Mouse (Mus musculus) small intestine, adult 2 months (tissue): Measurements from ENCODE around the gene Mtfp1. TPM values are rescaled to one million over a fixed set of nuclear protein-coding genes. Genes with fewer than 3 reads are reported as not detected.

ENCODE experiments used
- H3K27ac ChIP-seq: fragments of 200-500 bp; 2 replicates; pipeline ENCODE4 v1.5.1; 2012; ENCODE audit warnings: low read depth, low read length, control low read depth, inconsistent platforms; ENCODE audit not compliant: insufficient read depth
- H3K27me3 ChIP-seq: fragments of 200-500 bp; 2 replicates; pipeline ENCODE4 v1.6.1; 2012; ENCODE audit warnings: mild to moderate bottlenecking, moderate library complexity, low read length, inconsistent platforms; ENCODE audit not compliant: control insufficient read depth, insufficient read depth
- H3K36me3 ChIP-seq: fragments of 200-500 bp; 2 replicates; pipeline ENCODE4 v1.6.1; 2012; ENCODE audit warnings: mild to moderate bottlenecking, low read length, control low read depth, inconsistent platforms; ENCODE audit not compliant: control insufficient read depth, insufficient read depth
- H3K4me1 ChIP-seq: fragments of 200-500 bp; 2 replicates; pipeline ENCODE4 v1.6.1; 2012; ENCODE audit warnings: low read length, inconsistent platforms, mixed read lengths; ENCODE audit not compliant: control insufficient read depth, insufficient read depth, insufficient read length
- H3K4me3 ChIP-seq: fragments of 200-500 bp; 2 replicates; pipeline ENCODE4 v1.5.1; 2012; ENCODE audit warnings: low read depth, mild to moderate bottlenecking, control low read depth, inconsistent platforms, low read length, moderate library complexity
- CTCF ChIP-seq: fragments of 200-500 bp; IDR thresholded peaks from 2 replicates; pipeline ENCODE4 v1.5.1; 2012; ENCODE audit warnings: low read depth, mild to moderate bottlenecking, control low read depth, inconsistent platforms, low read length, moderate library complexity, mixed read lengths; ENCODE audit not compliant: insufficient replicate concordance, insufficient read length; ENCODE audit errors: extremely low read depth
- POLR2A ChIP-seq: fragments of 200-500 bp; IDR thresholded peaks from 2 replicates; pipeline ENCODE4 v1.6.1; 2012; ENCODE audit warnings: low read depth, mild to moderate bottlenecking, control low read depth, inconsistent platforms, low read length, moderate library complexity
- WGBS: fragments of 180-500 bp; shearing (Covaris S2); methylation state at CpG from one replicate; pipeline ENCODE4 v1.1.7; 2018; 5-methylcytosine and 5-hydroxymethylcytosine counted together
- polyA plus RNA-seq: library from polyadenylated mRNA; depleted of rRNA; stranded (reverse); fragments of >200 nt; gene quantifications from 2 replicates; pipeline ENCODE4 v1.2.3, GENCODE M21; 2012; rRNA removed

The Mtfp1 gene
- polyA plus RNA-seq, 1 experiment = 26.6 TPM

- Histone ChIP-seq H3K4me3 (no peak overlapping the region), H3K36me3 (no peaks in the 10 kb centered on the region), H3K27ac (no peak overlapping the region), H3K4me1 (no peaks in the 10 kb centered on the region), H3K27me3 (no peaks in the 10 kb centered on the region)
- no peak for TF ChIP-seq POLR2A
- no peak for TF ChIP-seq CTCF
- 81% methylated on average over 6 of the region's 6 CpGs for WGBS
These were observed 46.8 kb downstream of the Mtfp1 start for GRCm38 (mm10) chr11:4048438-4048837.

DNA sequence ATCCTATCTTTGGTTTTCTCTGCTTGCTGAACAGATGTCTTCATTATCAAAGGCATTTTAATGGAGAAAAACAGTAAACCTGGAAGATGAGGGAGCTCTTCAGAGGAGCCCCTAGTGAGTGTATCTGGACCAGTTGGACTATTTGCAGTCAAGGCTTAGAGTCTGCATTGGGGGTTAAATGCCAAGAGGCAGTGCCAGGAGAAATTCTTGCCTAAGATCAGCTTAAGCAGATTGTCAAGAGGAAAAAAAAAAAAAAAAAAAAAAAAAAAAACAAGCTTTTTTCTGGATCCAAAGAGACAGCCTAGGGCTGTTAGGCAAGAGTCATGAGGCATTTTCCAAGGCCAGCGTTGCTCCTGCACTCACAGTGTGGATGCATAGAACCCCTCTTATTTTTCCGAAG, 47.5 kb downstream of the Mtfp1 start:
- Histone ChIP-seq H3K36me3 (no peaks in the 10 kb centered on the region), H3K4me3 (no peak overlapping the region), H3K27ac (no peak overlapping the region), H3K4me1 (no peaks in the 10 kb centered on the region), H3K27me3 (no peaks in the 10 kb centered on the region)
- WGBS = 88% methylated on average over 2 of the region's 2 CpGs
- TF ChIP-seq POLR2A = no peak
- no peak for TF ChIP-seq CTCF

GRCm38 (mm10) chr11:4046526-4046925, 48.7 kb downstream of the Mtfp1 start:
- Histone ChIP-seq H3K4me1 (no peaks in the 10 kb centered on the region), H3K36me3 (no peaks in the 10 kb centered on the region), H3K4me3 (no peak overlapping the region), H3K27ac (no peak overlapping the region), H3K27me3 (no peaks in the 10 kb centered on the region)
- no peak for TF ChIP-seq CTCF
- TF ChIP-seq POLR2A = no peak
- 62% methylated on average over 5 of the region's 5 CpGs for WGBS

DNA sequence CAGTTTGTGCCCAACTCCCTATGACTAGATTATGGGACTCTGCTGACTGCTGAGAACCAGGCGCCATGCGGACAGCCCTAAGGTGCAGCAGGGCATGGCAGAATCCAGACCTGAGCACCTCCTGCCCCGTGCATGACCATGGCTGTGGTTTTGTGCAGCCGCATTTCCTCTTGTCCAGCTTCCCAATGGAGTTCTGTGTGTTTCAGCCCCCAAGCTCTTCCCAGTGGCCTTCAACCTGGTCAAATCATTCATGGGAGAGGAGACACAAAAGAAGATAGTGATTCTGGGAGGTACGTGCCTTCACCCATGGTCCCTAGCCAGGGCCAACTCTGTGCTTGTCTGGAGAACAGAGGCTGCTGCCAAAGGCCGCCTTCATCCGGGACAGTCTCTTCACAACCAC, 52.2 kb downstream of the Mtfp1 start:
- 87% methylated on average over 7 of the region's 7 CpGs for WGBS
- Histone ChIP-seq H3K27ac (no peak overlapping the region), H3K27me3 (no peaks in the 10 kb centered on the region), H3K36me3 (no peaks in the 10 kb centered on the region), H3K4me1 (no peaks in the 10 kb centered on the region), H3K4me3 (no peak overlapping the region)
- TF ChIP-seq CTCF (no peak), POLR2A (no peak)

Other genes starting within 250 kb of the Mtfp1 start
- gene Osbp2, start 231.5 kb downstream of the Mtfp1 start, polyA plus RNA-seq = 0.11 and 0.52 TPM in 2 replicates
- gene 4921536K21Rik, start 200.3 kb downstream of the Mtfp1 start, polyA plus RNA-seq = 0.06 TPM in 2 replicates
- gene Dusp18, start 200.2 kb downstream of the Mtfp1 start, polyA plus RNA-seq = 1.4 and 2.4 TPM in 2 replicates
- gene Slc35e4, start 180.8 kb downstream of the Mtfp1 start, polyA plus RNA-seq = 4.7 and 6.5 TPM in 2 replicates
- 187 and 452 TPM in 2 replicates for gene Tcn2, start 163.3 kb downstream of the Mtfp1 start, polyA plus RNA-seq
- gene Pes1, start 131.5 kb downstream of the Mtfp1 start, polyA plus RNA-seq = 11.2 and 17.8 TPM in 2 replicates
- 0.19 TPM in 1 of 2 replicates, not detected in the other for gene 4930556J24Rik, start 118.7 kb downstream of the Mtfp1 start, polyA plus RNA-seq
- gene Gal3st1, start 111.8 kb downstream of the Mtfp1 start, polyA plus RNA-seq = 88.7 and 124 TPM in 2 replicates
- gene Sec14l4, start 64.0 kb downstream of the Mtfp1 start, polyA plus RNA-seq = 0.05 and 0.42 TPM in 2 replicates
- gene Sec14l3, start 30.6 kb downstream of the Mtfp1 start, polyA plus RNA-seq = not detected in 2 replicates
- gene Sec14l2, start 28.0 kb upstream of the Mtfp1 start, polyA plus RNA-seq = 23.7 and 84.2 TPM in 2 replicates
- gene Rnf215, start 39.8 kb upstream of the Mtfp1 start, polyA plus RNA-seq = 13.9 and 20.6 TPM in 2 replicates
- gene Ccdc157, start 64.8 kb upstream of the Mtfp1 start, polyA plus RNA-seq = 2.1 and 2.2 TPM in 2 replicates
- gene Sf3a1, start 64.9 kb upstream of the Mtfp1 start, polyA plus RNA-seq = 13.9 and 24.7 TPM in 2 replicates
- gene Tbc1d10a, start 91.3 kb upstream of the Mtfp1 start, polyA plus RNA-seq = 22.3 and 32.0 TPM in 2 replicates
- gene Castor1, start 122.8 kb upstream of the Mtfp1 start, polyA plus RNA-seq = 2.6 and 2.7 TPM in 2 replicates
- 0.19 and 0.48 TPM in 2 replicates for gene Osm, start 141.0 kb upstream of the Mtfp1 start, polyA plus RNA-seq
- gene Lif, start 162.1 kb upstream of the Mtfp1 start, polyA plus RNA-seq = 1.5 and 5.6 TPM in 2 replicates